Mouse (Mus musculus) G1E (cell line): ENCODE data around the gene Lrrc47. TPM values are rescaled to one million over a fixed set of nuclear protein-coding genes. Genes with fewer than 3 reads are reported as not detected.

Experiments
- ATAC-seq: 2 replicates; pipeline ENCODE4 v1.8.0; 2016; ENCODE audit warnings: mild to moderate bottlenecking; ENCODE audit not compliant: insufficient number of reproducible peaks, poor library complexity, low FRiP score, severe bottlenecking; ENCODE audit errors: extremely low read depth
- DNase-seq: peaks from one replicate; pipeline ENCODE4 v3.0.0; 2012; ENCODE audit warnings: low spot score
- H3K27me3 ChIP-seq: 2 replicates; pipeline ENCODE4 v1.6.1; 2012; ENCODE audit warnings: mild to moderate bottlenecking, low read length, inconsistent platforms; ENCODE audit not compliant: insufficient read depth
- H3K36me3 ChIP-seq: replicated peaks from 2 replicates; pipeline ENCODE3; 2012; ENCODE audit warnings: mild to moderate bottlenecking, inconsistent platforms
- H3K4me1 ChIP-seq: 2 replicates; pipeline ENCODE4 v1.6.1; 2012; ENCODE audit warnings: low read depth, low read length, inconsistent platforms, mixed read lengths; ENCODE audit not compliant: insufficient read depth
- H3K4me3 ChIP-seq: 2 replicates; pipeline ENCODE4 v1.5.1; 2012; ENCODE audit warnings: low read depth, mild to moderate bottlenecking, inconsistent platforms, low read length, moderate library complexity, mixed read lengths
- H3K9me3 ChIP-seq: replicated peaks from 2 replicates; pipeline ENCODE4 v1.6.1; 2012; ENCODE audit warnings: inconsistent platforms
- CTCF ChIP-seq: IDR thresholded peaks from 2 replicates; pipeline ENCODE4 v1.5.1; 2012; ENCODE audit warnings: low read depth, low read length, inconsistent platforms, mixed read lengths
- GATA1 ChIP-seq: IDR thresholded peaks from 2 replicates; pipeline ENCODE4 v1.6.1; 2012; ENCODE audit warnings: borderline replicate concordance, low read length, inconsistent platforms, mixed read lengths
- GATA2 ChIP-seq: IDR thresholded peaks from 2 replicates; pipeline ENCODE4 v1.6.1; 2012; ENCODE audit warnings: low read depth, low read length, inconsistent platforms, borderline replicate concordance
- POLR2AphosphoS5 ChIP-seq: IDR thresholded peaks from 2 replicates; pipeline ENCODE4 v1.6.1; 2012; ENCODE audit warnings: low read depth, low read length, inconsistent platforms; ENCODE audit not compliant: insufficient replicate concordance
- TAL1 ChIP-seq: conservative IDR thresholded peaks from 2 replicates; pipeline ENCODE4 v1.6.1; 2012; ENCODE audit warnings: low read depth, low read length, inconsistent platforms, mixed read lengths
- polyA plus RNA-seq: library from polyadenylated mRNA; stranded (reverse); fragments of >175 nt; gene quantifications from 2 replicates; pipeline ENCODE4 v1.2.3, GENCODE M21; 2012
- total RNA-seq, 2 experiments: library from RNA; stranded (forward) in 1 of 2; stranded (reverse) in 1 of 2; fragments of 200-1000 nt in 1 of 2; fragments of >200 nt in 1 of 2; fragmentation: Nextera tagmentation in 1 of 2; gene quantifications; 2 replicates each; pipeline ENCODE4 v1.2.3; 2014 to 2017

The Lrrc47 gene
- total and polyA plus RNA-seq, 3 experiments = 24.8 to 201 (median 40.7) TPM

- peaks cover 14% of the 10 kb centered on the region for H3K4me1 ChIP-seq
- H3K36me3 ChIP-seq = peaks cover 81% of the 10 kb centered on the region
- no peaks in the 10 kb centered on the region for H3K27me3 ChIP-seq
- DNase-seq = no peak
- no peak overlapping the region for H3K4me3 ChIP-seq
- H3K9me3 ChIP-seq = no peaks in the 10 kb centered on the region
- ATAC-seq = no peak
- TF ChIP-seq GATA1 (no peak), GATA2 (no peak), TAL1 (no peak), CTCF (no peak), POLR2AphosphoS5 (no peak)
These were observed 5.3 kb upstream of the Lrrc47 start for GRCm38 (mm10) chr4:154006264-154006663.

GRCm38 (mm10) chr4:154007759-154008158 lies 3.8 kb upstream of the Lrrc47 start:
- DNase-seq = no peak
- Histone ChIP-seq H3K4me3 (no peak overlapping the region), H3K36me3 (peaks cover 73% of the 10 kb centered on the region), H3K4me1 (peaks cover 15% of the 10 kb centered on the region), H3K27me3 (no peaks in the 10 kb centered on the region), H3K9me3 (no peaks in the 10 kb centered on the region)
- TF ChIP-seq CTCF (no peak), POLR2AphosphoS5 (no peak), GATA1 (no peak), GATA2 (no peak), TAL1 (no peak)
- no peak for ATAC-seq

GRCm38 (mm10) chr4:154010907-154011645 lies 455 bp upstream of the Lrrc47 start:
- H3K36me3 ChIP-seq = peaks cover 73% of the 10 kb centered on the region
- peak; percentile 28; the same call in 1 of the 2 replicates for ATAC-seq
- TF ChIP-seq CTCF = no peak
- TF ChIP-seq GATA2 = no peak
- no peak for TF ChIP-seq POLR2AphosphoS5
- TF ChIP-seq TAL1 = no peak
- TF ChIP-seq GATA1 = no peak
- no peak for DNase-seq
- peaks cover 47% of the 10 kb centered on the region for H3K4me1 ChIP-seq
- H3K4me3 ChIP-seq = peak overlapping the region; percentile 99
- H3K27me3 ChIP-seq = no peaks in the 10 kb centered on the region
- H3K9me3 ChIP-seq = no peaks in the 10 kb centered on the region

GRCm38 (mm10) chr4:154012132-154012882 lies 776 bp downstream of the Lrrc47 start:
- peaks cover 55% of the 10 kb centered on the region for H3K4me1 ChIP-seq
- H3K27me3 ChIP-seq = no peaks in the 10 kb centered on the region
- peak; percentile 43 for DNase-seq
- H3K36me3 ChIP-seq = peaks cover 73% of the 10 kb centered on the region
- ATAC-seq = no peak
- no peak for TF ChIP-seq POLR2AphosphoS5
- no peak for TF ChIP-seq CTCF
- TF ChIP-seq GATA2 = no peak
- no peak for TF ChIP-seq TAL1
- no peak for TF ChIP-seq GATA1
- no peaks in the 10 kb centered on the region for H3K9me3 ChIP-seq
- H3K4me3 ChIP-seq = peak overlapping the region; percentile 99

- no peak for ATAC-seq
These were observed 3.9 kb downstream of the Lrrc47 start for GRCm38 (mm10) chr4:154015476-154015875.

GRCm38 (mm10) chr4:154019571-154019970 lies 8.0 kb downstream of the Lrrc47 start:
- ATAC-seq = no peak

More at GRCm38 (mm10) chr4:154015476-154015875, 3.9 kb downstream of the Lrrc47 start:
- Histone ChIP-seq H3K9me3 (no peaks in the 10 kb centered on the region), H3K4me3 (no peak overlapping the region), H3K4me1 (peaks cover 74% of the 10 kb centered on the region), H3K36me3 (peaks cover 81% of the 10 kb centered on the region), H3K27me3 (no peaks in the 10 kb centered on the region)
- no peak for DNase-seq
- TF ChIP-seq GATA2 = no peak
- no peak for TF ChIP-seq TAL1
- TF ChIP-seq CTCF = no peak
- no peak for TF ChIP-seq POLR2AphosphoS5

More at GRCm38 (mm10) chr4:154019571-154019970, 8.0 kb downstream of the Lrrc47 start:
- H3K9me3 ChIP-seq = no peaks in the 10 kb centered on the region
- no peaks in the 10 kb centered on the region for H3K27me3 ChIP-seq
- TF ChIP-seq CTCF (peak; percentile 84), POLR2AphosphoS5 (no peak)
- H3K4me3 ChIP-seq = peak overlapping the region; percentile 42; the same call in 1 of the 2 replicates
- H3K4me1 ChIP-seq = peaks cover 89% of the 10 kb centered on the region
- H3K36me3 ChIP-seq = peaks cover 97% of the 10 kb centered on the region
- DNase-seq = peak; percentile 51
